Mouse (Mus musculus) left cerebral cortex, postnatal 14 days (tissue): ENCODE measurements around the gene Cand1. TPM values are rescaled to one million over a fixed set of nuclear protein-coding genes. Genes with fewer than 3 reads are reported as not detected.

Experiments
- DNase-seq, 2 experiments: peaks; one replicate each; pipeline ENCODE4 v3.0.0; 2021 to 2022; ENCODE audit warnings: low spot score in 2 of 2, mixed read lengths in 1 of 2
- intact Hi-C: fragments of 180-260 bp; cut with DNase I; formaldehyde crosslinking; loops from one replicate; pipeline ENCODE4 v1.15.1; 2025
- total RNA-seq, 2 experiments: library from RNA; stranded (reverse); gene quantifications; 2 replicates each; pipeline ENCODE4 v1.2.3; 2021

Cand1 gene
- total RNA-seq, 2 experiments from 2014 or later: 140 to 147 TPM

- intact Hi-C loops: no loop called here
- no peak for DNase-seq
Observed at GRCm38 (mm10) chr10:119149261-119149660, 90.6 kb downstream of the Cand1 start.

Other genes with a start within 250 kb of the Cand1 start
- gene Grip1, start 213.8 kb upstream of the Cand1 start, total RNA-seq: 10 to 100 TPM; 31.4 to 31.8 TPM